Mouse (Mus musculus) heart, adult 2 months (tissue): ENCODE results near the gene Camta1.

Experiments used
- CTCF ChIP-seq: fragments of 200-600 bp; IDR thresholded peaks from 2 replicates; pipeline ENCODE4 v1.8.1; 2022; ENCODE audit warnings: antibody characterized with exemption, mild to moderate bottlenecking, moderate library complexity
- EP300 ChIP-seq: fragments of 200-500 bp; IDR thresholded peaks from 2 replicates; pipeline ENCODE4 v1.6.1; 2011; ENCODE audit warnings: low read depth, low read length, control low read depth; ENCODE audit not compliant: insufficient read depth
- POLR2A ChIP-seq: fragments of 200-500 bp; IDR thresholded peaks from 2 replicates; pipeline ENCODE4 v1.6.1; 2011; ENCODE audit warnings: mild to moderate bottlenecking, low read depth, low read length, control low read depth; ENCODE audit not compliant: insufficient read depth

DNA sequence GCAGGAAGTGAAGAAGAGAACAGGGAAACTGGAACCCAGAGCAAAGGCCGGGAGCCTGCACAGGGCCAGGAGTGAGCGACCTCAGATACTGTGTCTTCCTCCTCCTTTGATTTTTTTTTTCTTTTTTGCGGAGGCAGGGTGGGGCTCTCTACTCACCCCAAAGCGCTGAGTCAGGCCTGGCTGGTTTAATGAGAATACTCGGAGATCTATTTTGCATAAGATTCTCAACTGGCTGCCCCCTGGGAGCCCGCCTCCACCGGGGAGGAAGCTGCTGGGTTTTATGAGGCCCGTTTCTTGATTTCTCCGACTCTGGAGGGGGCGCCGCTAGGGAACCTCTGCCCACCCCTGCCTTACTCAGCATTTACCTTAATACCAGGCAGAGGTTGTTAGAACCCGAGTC is 618.9 kb downstream of the Camta1 start:
- no peak for TF ChIP-seq CTCF
- no peak for TF ChIP-seq EP300
- TF ChIP-seq POLR2A = no peak
